Mouse (Mus musculus) kidney, postnatal 10 days (tissue): ENCODE measurements at regions not wholly inside any gene's neighbourhood (a gene's known extent, or its start where the extent isn't known, plus 50 kb on each side); places are given as distances from the start of the nearest gene placed in this dataset.

Experiments used
- DNase-seq: peaks from one replicate; pipeline ENCODE4 v3.0.0; 2021; ENCODE audit warnings: mixed read lengths

DNA sequence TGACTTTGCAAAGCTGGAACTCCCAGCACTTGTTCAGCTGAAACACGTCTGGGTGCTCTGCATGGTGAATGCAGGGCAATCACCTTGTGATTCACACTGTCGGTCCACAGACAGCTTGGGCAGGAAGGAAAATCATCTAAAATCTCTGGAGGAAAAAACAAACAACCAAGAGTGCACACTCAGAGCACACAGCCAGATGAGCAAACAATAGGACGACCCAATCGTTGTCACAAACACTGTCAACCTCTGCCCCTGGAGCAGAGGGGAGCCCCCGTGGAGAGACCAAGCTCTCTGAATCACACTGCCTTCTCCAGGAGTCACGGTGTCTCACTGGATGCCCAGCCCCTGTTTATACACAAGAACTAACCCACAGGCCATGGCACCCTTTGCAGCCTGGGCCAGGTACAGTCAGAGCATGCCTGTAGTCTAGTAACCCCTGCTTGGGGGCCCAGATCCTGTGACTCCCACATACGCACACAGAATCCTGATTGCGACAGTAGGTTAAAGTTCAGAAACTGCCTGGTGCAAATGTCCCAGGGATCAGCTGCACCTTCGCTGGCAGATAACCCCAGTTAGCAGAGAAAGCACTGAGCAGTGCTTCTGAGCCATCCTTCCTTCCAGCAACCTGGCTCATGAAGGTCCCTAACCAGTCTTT, 63.0 kb upstream of the Rreb1 start:
- DNase-seq = peak; percentile 15

- DNase-seq = no peak
These were observed 62.2 kb upstream of the Rreb1 start for GRCm38 (mm10) chr13:37715770-37716693.

GRCm38 (mm10) chr13:37717793-37718192, 60.4 kb upstream of the Rreb1 start:
- no peak for DNase-seq

GRCm38 (mm10) chr13:37718364-37718763, 59.8 kb upstream of the Rreb1 start:
- no peak for DNase-seq
